Mouse (Mus musculus): ENCODE measurements around the gene Rc3h1. TPM values are rescaled to one million over a fixed set of nuclear protein-coding genes. Genes with fewer than 3 reads are reported as not detected.

Gene Rc3h1
- polyA plus RNA-seq, 1 experiment from 2014 or later, result 9.3 TPM

DNA sequence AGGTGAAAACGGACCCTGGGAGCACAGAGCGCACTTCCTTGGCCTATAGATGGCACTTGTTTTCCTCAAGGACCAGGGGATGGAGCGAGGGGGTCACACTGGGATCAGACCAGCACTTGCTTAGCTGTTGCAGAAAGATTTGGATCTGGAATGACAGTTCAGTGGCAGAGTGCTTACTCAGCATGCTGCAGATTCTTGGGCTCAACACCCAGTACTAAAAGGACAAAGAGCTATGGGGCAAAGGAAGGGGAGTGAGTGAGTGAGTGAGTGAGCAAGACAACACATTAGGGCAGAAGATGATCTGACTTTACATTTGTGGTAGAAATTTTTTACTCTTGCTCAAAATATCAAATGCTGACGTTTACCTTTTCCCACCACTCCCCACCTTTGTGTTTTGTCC is 98.7 kb downstream of the Rc3h1 start:
- Histone ChIP-seq H3K27ac (ENCODE audit: low read depth, low read length) (no peak overlapping the region), H3K27me3 (ENCODE audit: control insufficient read depth, insufficient read depth, low read length) (no peaks in the 10 kb centered on the region), H3K4me3 (ENCODE audit: low read depth, low read length) (no peak overlapping the region), H3K4me1 (ENCODE audit: control insufficient read depth, insufficient read depth, low read length) (no peaks in the 10 kb centered on the region), H3K9me3 (replicated peaks; ENCODE audit: control insufficient read depth, low read length) (no peaks in the 10 kb centered on the region), H3K9ac (ENCODE audit: low read depth, low read length) (no peak overlapping the region), H3K36me3 (ENCODE audit: control insufficient read depth, insufficient read depth, low read length) (peaks cover 2% of the 10 kb centered on the region; the same call in 1 of the 2 replicates), H3K4me2 (no peak overlapping the region)
- no peak for ATAC-seq (replicated peaks; ENCODE audit: insufficient number of reproducible peaks, low FRiP score, low TSS enrichment)
- WGBS (ENCODE audit: insufficient replicate concordance), result 71% methylated on average over 4 of the region's 4 CpGs

DNA sequence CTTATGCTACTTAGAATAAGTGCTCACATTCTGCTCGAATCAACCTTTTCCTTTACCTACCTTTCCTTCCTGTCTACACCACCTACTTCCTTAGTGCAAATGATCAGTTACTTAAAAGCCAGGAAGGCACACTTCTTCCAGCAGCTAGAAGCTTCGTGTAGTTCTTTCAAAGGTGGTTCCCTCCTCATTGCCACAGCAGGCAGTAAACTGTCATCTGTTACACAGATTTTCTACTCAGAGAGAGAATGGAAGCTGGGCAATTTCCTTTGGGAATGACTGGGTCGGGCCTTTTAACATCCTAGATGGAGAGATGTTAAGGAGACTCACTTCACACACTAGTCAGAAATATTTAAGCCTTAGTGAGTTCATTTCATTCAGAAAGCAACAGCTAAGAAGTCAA is 99.3 kb downstream of the Rc3h1 start:
- H3K4me3 ChIP-seq (ENCODE audit: low read depth, low read length), result no peak overlapping the region
- H3K9ac ChIP-seq (ENCODE audit: low read depth, low read length), result no peak overlapping the region
- no peaks in the 10 kb centered on the region for H3K9me3 ChIP-seq (replicated peaks; ENCODE audit: control insufficient read depth, low read length)
- no peak for ATAC-seq (replicated peaks; ENCODE audit: insufficient number of reproducible peaks, low FRiP score, low TSS enrichment)
- H3K27me3 ChIP-seq (ENCODE audit: control insufficient read depth, insufficient read depth, low read length), result no peaks in the 10 kb centered on the region
- H3K27ac ChIP-seq (ENCODE audit: low read depth, low read length), result no peak overlapping the region
- no peaks in the 10 kb centered on the region for H3K4me1 ChIP-seq (ENCODE audit: control insufficient read depth, insufficient read depth, low read length)
- peaks cover 2% of the 10 kb centered on the region; the same call in 1 of the 2 replicates for H3K36me3 ChIP-seq (ENCODE audit: control insufficient read depth, insufficient read depth, low read length)
- WGBS (ENCODE audit: insufficient replicate concordance), result 68% methylated on average over 3 of the region's 3 CpGs
- no peak overlapping the region for H3K4me2 ChIP-seq

- Histone ChIP-seq H3K4me2 (no peak overlapping the region), H3K9ac (ENCODE audit: low read depth, low read length) (no peak overlapping the region), H3K27me3 (ENCODE audit: control insufficient read depth, insufficient read depth, low read length) (no peaks in the 10 kb centered on the region), H3K4me3 (ENCODE audit: low read depth, low read length) (no peak overlapping the region), H3K9me3 (replicated peaks; ENCODE audit: control insufficient read depth, low read length) (no peaks in the 10 kb centered on the region), H3K4me1 (ENCODE audit: control insufficient read depth, insufficient read depth, low read length) (no peaks in the 10 kb centered on the region), H3K27ac (ENCODE audit: low read depth, low read length) (no peak overlapping the region), H3K36me3 (ENCODE audit: control insufficient read depth, insufficient read depth, low read length) (peaks cover 2% of the 10 kb centered on the region; the same call in 1 of the 2 replicates)
- no peak for ATAC-seq (replicated peaks; ENCODE audit: insufficient number of reproducible peaks, low FRiP score, low TSS enrichment)
- WGBS (ENCODE audit: insufficient replicate concordance), result 83% methylated on average over 5 of the region's 5 CpGs
Observed at GRCm38 (mm10) chr1:161006471-161006870, 100.3 kb downstream of the Rc3h1 start.

- no peak overlapping the region for H3K4me2 ChIP-seq
- ATAC-seq (replicated peaks; ENCODE audit: insufficient number of reproducible peaks, low FRiP score, low TSS enrichment), result no peak
- peaks cover 4% of the 10 kb centered on the region; the same call in 1 of the 2 replicates for H3K36me3 ChIP-seq (ENCODE audit: control insufficient read depth, insufficient read depth, low read length)
- WGBS (ENCODE audit: insufficient replicate concordance), result 79% methylated on average over 2 of the region's 2 CpGs
- H3K9ac ChIP-seq (ENCODE audit: low read depth, low read length), result no peak overlapping the region
- H3K9me3 ChIP-seq (replicated peaks; ENCODE audit: control insufficient read depth, low read length), result no peaks in the 10 kb centered on the region
- no peaks in the 10 kb centered on the region for H3K27me3 ChIP-seq (ENCODE audit: control insufficient read depth, insufficient read depth, low read length)
- H3K4me3 ChIP-seq (ENCODE audit: low read depth, low read length), result no peak overlapping the region
- no peaks in the 10 kb centered on the region for H3K4me1 ChIP-seq (ENCODE audit: control insufficient read depth, insufficient read depth, low read length)
- H3K27ac ChIP-seq (ENCODE audit: low read depth, low read length), result no peak overlapping the region
Observed at GRCm38 (mm10) chr1:161008038-161008437, 101.8 kb downstream of the Rc3h1 start.

GRCm38 (mm10) chr1:161010436-161010835 is 104.2 kb downstream of the Rc3h1 start:
- Histone ChIP-seq H3K36me3 (ENCODE audit: control insufficient read depth, insufficient read depth, low read length) (peaks cover 4% of the 10 kb centered on the region; the same call in 1 of the 2 replicates), H3K4me3 (ENCODE audit: low read depth, low read length) (no peak overlapping the region), H3K27ac (ENCODE audit: low read depth, low read length) (no peak overlapping the region), H3K9me3 (replicated peaks; ENCODE audit: control insufficient read depth, low read length) (no peaks in the 10 kb centered on the region), H3K27me3 (ENCODE audit: control insufficient read depth, insufficient read depth, low read length) (no peaks in the 10 kb centered on the region), H3K4me2 (no peak overlapping the region), H3K9ac (ENCODE audit: low read depth, low read length) (no peak overlapping the region), H3K4me1 (ENCODE audit: control insufficient read depth, insufficient read depth, low read length) (no peaks in the 10 kb centered on the region)
- no peak for ATAC-seq (replicated peaks; ENCODE audit: insufficient number of reproducible peaks, low FRiP score, low TSS enrichment)
- WGBS (ENCODE audit: insufficient replicate concordance), result 91% methylated on average over 4 of the region's 4 CpGs

GRCm38 (mm10) chr1:161016378-161016777 is 110.2 kb downstream of the Rc3h1 start:
- Histone ChIP-seq H3K4me2 (no peak overlapping the region), H3K9me3 (replicated peaks; ENCODE audit: control insufficient read depth, low read length) (no peaks in the 10 kb centered on the region), H3K36me3 (ENCODE audit: control insufficient read depth, insufficient read depth, low read length) (peaks cover 13% of the 10 kb centered on the region), H3K4me1 (ENCODE audit: control insufficient read depth, insufficient read depth, low read length) (no peaks in the 10 kb centered on the region), H3K27me3 (ENCODE audit: control insufficient read depth, insufficient read depth, low read length) (no peaks in the 10 kb centered on the region), H3K27ac (ENCODE audit: low read depth, low read length) (no peak overlapping the region), H3K9ac (ENCODE audit: low read depth, low read length) (no peak overlapping the region), H3K4me3 (ENCODE audit: low read depth, low read length) (no peak overlapping the region)
- ATAC-seq (replicated peaks; ENCODE audit: insufficient number of reproducible peaks, low FRiP score, low TSS enrichment), result no peak
- WGBS (ENCODE audit: insufficient replicate concordance), result 82% methylated on average over 2 of the region's 2 CpGs

DNA sequence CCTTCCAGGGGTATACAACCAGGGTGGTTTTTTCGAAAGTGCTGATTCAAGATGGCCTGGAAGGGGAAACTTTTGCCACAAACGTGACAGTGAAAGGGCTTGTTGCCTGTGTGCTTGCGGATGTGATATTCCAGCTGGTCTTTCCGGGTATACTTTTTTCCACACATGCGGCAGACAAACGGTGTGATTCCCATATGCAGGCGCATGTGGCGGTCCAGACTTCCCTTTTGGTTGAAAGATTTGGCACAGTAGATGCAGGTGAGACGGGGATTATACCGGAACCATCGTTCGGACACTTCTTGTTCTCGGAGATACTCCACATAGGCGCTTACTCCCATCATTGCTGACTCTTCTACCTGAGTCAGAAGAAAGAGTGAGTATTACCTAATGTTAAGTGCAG is 113.8 kb downstream of the Rc3h1 start:
- H3K27me3 ChIP-seq (ENCODE audit: control insufficient read depth, insufficient read depth, low read length), result no peaks in the 10 kb centered on the region

More for the DNA sequence above, 113.8 kb downstream of the Rc3h1 start:
- ATAC-seq (replicated peaks; ENCODE audit: insufficient number of reproducible peaks, low FRiP score, low TSS enrichment), result no peak
- Histone ChIP-seq H3K9ac (ENCODE audit: low read depth, low read length) (no peak overlapping the region), H3K9me3 (replicated peaks; ENCODE audit: control insufficient read depth, low read length) (no peaks in the 10 kb centered on the region), H3K4me3 (ENCODE audit: low read depth, low read length) (no peak overlapping the region), H3K4me1 (ENCODE audit: control insufficient read depth, insufficient read depth, low read length) (no peaks in the 10 kb centered on the region), H3K27ac (ENCODE audit: low read depth, low read length) (no peak overlapping the region), H3K4me2 (no peak overlapping the region), H3K36me3 (ENCODE audit: control insufficient read depth, insufficient read depth, low read length) (peaks cover 9% of the 10 kb centered on the region)
- 94% methylated on average over 14 of the region's 14 CpGs for WGBS (ENCODE audit: insufficient replicate concordance)

Other genes starting within 250 kb of the Rc3h1 start
- gene Rabgap1l, start 113.2 kb upstream of the Rc3h1 start, polyA plus RNA-seq (2014; fragmentation: Nextera tagmentation; extraction: Ambion mirVana), result 53.5 and 58.1 TPM in 2 replicates
- 1.2 and 2.4 TPM in 2 replicates for gene Serpinc1, start 72.2 kb downstream of the Rc3h1 start, polyA plus RNA-seq (2014; fragmentation: Nextera tagmentation; extraction: Ambion mirVana)
- 8.0 and 11.2 TPM in 2 replicates for gene Zbtb37, start 128.4 kb downstream of the Rc3h1 start, polyA plus RNA-seq (2014; fragmentation: Nextera tagmentation; extraction: Ambion mirVana)
- gene Dars2, start 164.2 kb downstream of the Rc3h1 start, polyA plus RNA-seq (2014; fragmentation: Nextera tagmentation; extraction: Ambion mirVana), result 37.0 and 41.4 TPM in 2 replicates
- 22.3 and 24.8 TPM in 2 replicates for gene Cenpl, start 164.3 kb downstream of the Rc3h1 start, polyA plus RNA-seq (2014; fragmentation: Nextera tagmentation; extraction: Ambion mirVana)
- gene Klhl20, start 225.1 kb downstream of the Rc3h1 start, polyA plus RNA-seq (2014; fragmentation: Nextera tagmentation; extraction: Ambion mirVana), result 14.4 and 14.9 TPM in 2 replicates
- 2.5 and 3.0 TPM in 2 replicates for gene Ankrd45, start 236.3 kb downstream of the Rc3h1 start, polyA plus RNA-seq (2014; fragmentation: Nextera tagmentation; extraction: Ambion mirVana)